Mouse (Mus musculus): Measurements from ENCODE around the gene Ephb1. TPM values are rescaled to one million over a fixed set of nuclear protein-coding genes. Genes with fewer than 3 reads are reported as not detected.

The Ephb1 gene
- polyA plus RNA-seq, 1 experiment from 2014 or later = 6.1 TPM

DNA sequence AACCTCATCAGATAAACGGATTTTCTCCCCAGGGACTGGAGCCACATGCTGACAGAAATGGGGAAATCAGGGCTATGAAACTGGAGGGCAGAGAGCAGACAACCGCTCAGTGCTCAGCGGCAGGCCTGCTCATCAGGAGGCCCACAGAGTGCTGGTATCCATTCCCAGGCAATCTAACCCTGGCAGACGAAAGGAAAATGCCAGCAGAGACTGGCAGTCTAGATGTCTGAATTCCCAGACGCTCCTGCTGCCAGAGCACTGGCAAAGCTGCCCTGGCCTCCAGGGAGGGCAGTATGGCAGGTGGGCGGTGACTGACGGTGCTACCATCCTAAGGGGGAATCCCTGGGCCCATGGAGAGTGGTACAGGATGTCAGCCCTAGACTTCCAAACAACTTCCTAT lies 257.7 kb downstream of the Ephb1 start:
- 34% methylated on average over 7 of the region's 7 CpGs for WGBS
- Histone ChIP-seq H3K4me1 (peaks cover 6% of the 10 kb centered on the region; the same call in 1 of the 2 replicates), H3K4me3 (no peak overlapping the region), H3K36me3 (replicated peaks) (no peaks in the 10 kb centered on the region), H3K9me3 (no peaks in the 10 kb centered on the region), H3K27me3 (replicated peaks; ENCODE audit: low read depth, poor library complexity, severe bottlenecking) (no peaks in the 10 kb centered on the region), H3K27ac (replicated peaks) (no peak overlapping the region)
- DNase-seq (ENCODE audit: low spot score) = no peak

- WGBS = 78% methylated on average over 5 of the region's 5 CpGs
- Histone ChIP-seq H3K27me3 (replicated peaks; ENCODE audit: low read depth, poor library complexity, severe bottlenecking) (no peaks in the 10 kb centered on the region), H3K36me3 (replicated peaks) (no peaks in the 10 kb centered on the region), H3K4me1 (0 out of 2 replicates have a peak, but pooled peaks cover 5% of the 10 kb centered on the region), H3K4me3 (no peak overlapping the region), H3K9me3 (no peaks in the 10 kb centered on the region), H3K27ac (replicated peaks) (no peak overlapping the region)
- no peak for DNase-seq (ENCODE audit: low spot score)
These were observed 265.9 kb downstream of the Ephb1 start for GRCm38 (mm10) chr9:102088598-102088997.

- 89% methylated on average over 24 of the region's 24 CpGs for WGBS
- H3K36me3 ChIP-seq (replicated peaks) = no peaks in the 10 kb centered on the region
- H3K9me3 ChIP-seq = no peaks in the 10 kb centered on the region
- no peak overlapping the region for H3K27ac ChIP-seq (replicated peaks)
- no peak for DNase-seq (ENCODE audit: low spot score)
- H3K4me3 ChIP-seq = no peak overlapping the region
- no peaks in the 10 kb centered on the region for H3K27me3 ChIP-seq (replicated peaks; ENCODE audit: low read depth, poor library complexity, severe bottlenecking)
- 0 out of 2 replicates have a peak, but pooled peaks cover 5% of the 10 kb centered on the region for H3K4me1 ChIP-seq
These were observed 268.3 kb downstream of the Ephb1 start for GRCm38 (mm10) chr9:102086053-102086706.

- Histone ChIP-seq H3K27ac (replicated peaks) (no peak overlapping the region), H3K4me1 (0 out of 2 replicates have a peak, but pooled peaks cover 5% of the 10 kb centered on the region), H3K36me3 (replicated peaks) (no peaks in the 10 kb centered on the region), H3K4me3 (no peak overlapping the region), H3K27me3 (replicated peaks; ENCODE audit: low read depth, poor library complexity, severe bottlenecking) (no peaks in the 10 kb centered on the region), H3K9me3 (no peaks in the 10 kb centered on the region)
- 90% methylated on average over 9 of the region's 9 CpGs for WGBS
- no peak for DNase-seq (ENCODE audit: low spot score)
These were observed 269.0 kb downstream of the Ephb1 start for GRCm38 (mm10) chr9:102085477-102085876.

DNA sequence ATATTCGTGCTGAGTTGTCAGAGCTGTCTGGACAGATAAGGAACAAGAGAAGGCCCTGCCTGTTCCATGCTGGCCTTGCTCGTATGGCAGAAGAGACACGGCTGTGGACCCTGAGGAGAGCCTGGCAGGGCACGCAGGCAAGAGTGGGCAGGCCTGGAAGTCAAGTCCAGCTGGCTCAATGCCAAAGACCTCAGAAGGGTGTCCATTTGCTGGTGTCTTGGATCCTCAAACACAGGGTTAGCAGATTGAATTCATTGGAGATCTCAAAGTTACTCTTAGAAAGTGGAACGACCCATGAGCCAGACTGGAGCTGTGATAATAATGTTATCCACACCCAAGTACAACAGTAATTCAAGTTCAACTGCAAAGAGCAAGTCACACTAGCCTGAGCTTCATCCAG lies 273.6 kb downstream of the Ephb1 start:
- no peak overlapping the region for H3K4me3 ChIP-seq
- H3K4me1 ChIP-seq = no peaks in the 10 kb centered on the region; the same call in 1 of the 2 replicates
- DNase-seq (ENCODE audit: low spot score) = no peak
- 85% methylated on average over 5 of the region's 5 CpGs for WGBS
- H3K27me3 ChIP-seq (replicated peaks; ENCODE audit: low read depth, poor library complexity, severe bottlenecking) = no peaks in the 10 kb centered on the region
- H3K36me3 ChIP-seq (replicated peaks) = no peaks in the 10 kb centered on the region
- no peaks in the 10 kb centered on the region for H3K9me3 ChIP-seq
- H3K27ac ChIP-seq (replicated peaks) = no peak overlapping the region

GRCm38 (mm10) chr9:102079151-102079550 lies 275.3 kb downstream of the Ephb1 start:
- no peaks in the 10 kb centered on the region for H3K9me3 ChIP-seq
- no peak overlapping the region for H3K4me3 ChIP-seq
- no peak for DNase-seq (ENCODE audit: low spot score)
- H3K36me3 ChIP-seq (replicated peaks) = no peaks in the 10 kb centered on the region
- H3K27me3 ChIP-seq (replicated peaks; ENCODE audit: low read depth, poor library complexity, severe bottlenecking) = no peaks in the 10 kb centered on the region
- no peaks in the 10 kb centered on the region; the same call in 1 of the 2 replicates for H3K4me1 ChIP-seq
- H3K27ac ChIP-seq (replicated peaks) = no peak overlapping the region
- WGBS = 97% methylated on average over 2 of the region's 2 CpGs

GRCm38 (mm10) chr9:102078238-102078637 lies 276.3 kb downstream of the Ephb1 start:
- no peak for DNase-seq (ENCODE audit: low spot score)
- 86% methylated on average over 6 of the region's 6 CpGs for WGBS

DNA sequence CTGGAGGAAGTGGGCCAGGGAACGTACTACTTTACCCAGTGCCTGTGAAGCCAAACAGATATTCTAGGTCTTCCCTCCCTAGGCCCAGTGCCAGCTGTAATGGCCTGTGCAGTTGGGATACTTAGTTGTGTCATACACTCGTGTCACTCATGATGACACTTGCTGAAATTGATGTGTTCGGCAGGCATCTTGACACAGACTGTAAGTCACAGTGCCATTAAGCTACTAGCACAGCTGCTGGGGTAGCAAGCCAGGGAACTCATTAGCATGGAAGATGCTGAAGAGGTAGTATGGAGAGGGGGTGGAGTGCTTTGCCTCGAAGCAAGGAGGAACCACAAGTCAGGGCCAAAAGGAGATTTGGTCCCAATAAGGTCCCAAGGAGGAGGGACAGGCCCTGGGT lies 279.0 kb downstream of the Ephb1 start:
- WGBS = 76% methylated on average over 4 of the region's 4 CpGs
- Histone ChIP-seq H3K36me3 (replicated peaks) (no peaks in the 10 kb centered on the region), H3K4me1 (no peaks in the 10 kb centered on the region; the same call in 1 of the 2 replicates), H3K9me3 (no peaks in the 10 kb centered on the region), H3K4me3 (no peak overlapping the region), H3K27ac (replicated peaks) (no peak overlapping the region), H3K27me3 (replicated peaks; ENCODE audit: low read depth, poor library complexity, severe bottlenecking) (no peaks in the 10 kb centered on the region)
- DNase-seq (ENCODE audit: low spot score) = no peak

More at GRCm38 (mm10) chr9:102078238-102078637, 276.3 kb downstream of the Ephb1 start:
- H3K9me3 ChIP-seq = no peaks in the 10 kb centered on the region
- no peaks in the 10 kb centered on the region; the same call in 1 of the 2 replicates for H3K4me1 ChIP-seq
- no peak overlapping the region for H3K4me3 ChIP-seq
- H3K36me3 ChIP-seq (replicated peaks) = no peaks in the 10 kb centered on the region
- no peak overlapping the region for H3K27ac ChIP-seq (replicated peaks)
- no peaks in the 10 kb centered on the region for H3K27me3 ChIP-seq (replicated peaks; ENCODE audit: low read depth, poor library complexity, severe bottlenecking)

DNA sequence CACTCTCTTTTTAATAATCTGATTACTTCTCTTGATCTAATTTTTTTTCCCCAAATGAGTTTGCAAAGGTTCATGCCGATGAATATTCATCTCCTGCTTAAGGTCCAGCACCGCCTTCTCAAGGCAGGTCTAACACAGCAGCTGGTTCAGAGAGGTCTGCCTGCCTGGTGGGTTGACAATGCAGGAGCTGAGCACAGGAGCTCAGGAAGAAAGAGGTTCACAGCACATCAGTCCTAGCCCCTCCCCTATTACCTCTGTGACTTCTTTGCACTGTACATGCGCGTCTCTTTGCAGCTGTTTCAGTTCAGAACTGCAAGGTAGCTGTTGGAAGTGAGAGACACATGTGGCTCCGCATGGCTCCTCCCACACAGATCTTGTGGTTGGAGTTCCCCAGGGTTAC lies 281.1 kb downstream of the Ephb1 start:
- 91% methylated on average over 5 of the region's 5 CpGs for WGBS
- DNase-seq (ENCODE audit: low spot score) = no peak
- H3K27ac ChIP-seq (replicated peaks) = no peak overlapping the region
- H3K36me3 ChIP-seq (replicated peaks) = no peaks in the 10 kb centered on the region
- H3K4me1 ChIP-seq = peaks cover 3% of the 10 kb centered on the region; the same call in 1 of the 2 replicates
- H3K4me3 ChIP-seq = no peak overlapping the region
- H3K9me3 ChIP-seq = no peaks in the 10 kb centered on the region
- no peaks in the 10 kb centered on the region for H3K27me3 ChIP-seq (replicated peaks; ENCODE audit: low read depth, poor library complexity, severe bottlenecking)

DNA sequence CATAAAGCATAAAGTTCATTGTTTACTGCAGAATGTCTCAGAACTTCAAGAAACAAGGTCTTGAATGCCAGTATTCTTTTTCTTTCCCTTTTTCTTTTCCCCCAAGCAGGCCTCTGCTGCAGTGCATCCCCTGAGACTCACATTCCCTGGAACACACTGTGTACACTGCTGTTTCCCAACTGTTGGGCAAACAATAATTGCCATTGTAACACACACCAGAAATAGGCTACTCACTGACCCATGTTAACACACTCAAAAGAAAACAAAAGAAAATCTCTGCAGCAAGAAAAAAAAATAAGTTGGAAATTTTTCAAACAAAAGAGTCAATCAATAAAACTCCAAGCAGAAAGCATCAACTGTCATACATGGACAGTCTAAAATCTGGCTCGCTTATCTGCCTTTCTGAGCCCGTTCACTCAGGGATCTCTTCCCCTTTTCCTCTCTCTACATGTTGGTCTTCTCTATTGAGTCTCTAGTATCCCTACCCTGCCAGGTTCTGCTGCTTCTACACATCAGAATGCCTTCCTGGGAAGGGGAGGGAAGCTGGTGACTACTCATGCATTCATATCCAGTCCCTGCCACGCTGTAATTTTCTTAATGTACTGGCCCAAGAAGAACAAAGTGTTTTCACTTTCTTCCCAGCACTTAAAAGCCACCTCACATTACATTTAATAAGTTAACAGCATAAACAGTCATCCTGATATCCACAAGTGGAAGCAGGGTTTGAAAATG lies 285.2 kb downstream of the Ephb1 start:
- Histone ChIP-seq H3K36me3 (replicated peaks) (no peaks in the 10 kb centered on the region), H3K27me3 (replicated peaks; ENCODE audit: low read depth, poor library complexity, severe bottlenecking) (no peaks in the 10 kb centered on the region), H3K27ac (replicated peaks) (no peak overlapping the region), H3K4me3 (no peak overlapping the region), H3K9me3 (no peaks in the 10 kb centered on the region), H3K4me1 (0 out of 2 replicates have a peak, but pooled peaks cover 3% of the 10 kb centered on the region)
- no peak for DNase-seq (ENCODE audit: low spot score)
- WGBS = 66% methylated on average over 3 of the region's 3 CpGs

DNA sequence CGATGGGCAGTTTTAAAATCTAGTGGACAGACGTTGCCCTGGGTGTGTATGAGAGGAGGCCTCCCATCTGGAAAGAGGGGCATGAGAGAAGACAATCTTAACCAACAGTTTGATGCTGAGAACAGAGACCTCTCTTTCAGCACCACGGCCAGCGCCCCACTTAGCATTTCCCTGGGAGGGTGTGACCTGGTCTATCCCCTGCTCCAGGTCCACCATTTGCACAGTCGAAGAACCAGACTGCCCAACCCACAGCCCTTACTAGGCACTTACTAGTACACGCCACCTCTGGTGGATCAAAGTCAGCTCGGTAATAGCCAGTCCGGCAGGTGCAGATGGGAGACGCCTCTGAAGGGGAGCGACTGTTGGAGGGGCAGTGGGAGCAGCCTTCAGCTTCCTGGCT lies 287.9 kb downstream of the Ephb1 start:
- peak; percentile 82 for DNase-seq (ENCODE audit: low spot score)
- Histone ChIP-seq H3K4me1 (0 out of 2 replicates have a peak, but pooled peaks cover 3% of the 10 kb centered on the region), H3K36me3 (replicated peaks) (no peaks in the 10 kb centered on the region), H3K27ac (replicated peaks) (no peak overlapping the region), H3K4me3 (no peak overlapping the region), H3K9me3 (no peaks in the 10 kb centered on the region), H3K27me3 (replicated peaks; ENCODE audit: low read depth, poor library complexity, severe bottlenecking) (no peaks in the 10 kb centered on the region)
- WGBS = 77% methylated on average over 10 of the region's 10 CpGs

DNA sequence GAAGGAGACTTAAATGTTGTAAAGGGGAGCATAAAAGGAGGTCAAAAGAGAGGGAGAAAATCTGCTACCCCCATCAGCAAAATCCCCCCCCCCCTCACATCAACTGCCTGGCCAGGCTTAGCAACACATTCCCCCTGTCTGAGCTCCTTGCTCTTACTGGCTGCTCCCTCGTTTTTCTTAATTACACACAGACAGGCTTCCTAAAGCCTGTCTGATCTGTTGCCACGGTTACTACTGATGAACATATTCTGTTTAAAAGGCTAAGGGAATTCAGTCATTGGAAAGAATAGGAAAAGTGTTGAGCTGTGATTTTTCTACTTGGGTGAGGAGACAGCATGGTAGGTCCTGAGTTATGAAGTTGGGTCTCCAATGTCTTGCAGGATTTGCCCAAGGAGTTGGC lies 308.6 kb downstream of the Ephb1 start:
- Histone ChIP-seq H3K4me1 (peaks cover 13% of the 10 kb centered on the region), H3K27ac (replicated peaks) (no peak overlapping the region; the same call in 1 of the 2 replicates), H3K27me3 (replicated peaks; ENCODE audit: low read depth, poor library complexity, severe bottlenecking) (no peaks in the 10 kb centered on the region), H3K36me3 (replicated peaks) (no peaks in the 10 kb centered on the region), H3K9me3 (no peaks in the 10 kb centered on the region), H3K4me3 (no peak overlapping the region)
- DNase-seq (ENCODE audit: low spot score) = no peak
- 40% methylated on average over 2 of the region's 2 CpGs for WGBS
